Mouse (Mus musculus) gastrocnemius, adult 2 months (tissue): ENCODE measurements around the gene Rasgrf2. TPM values are rescaled to one million over a fixed set of nuclear protein-coding genes. Genes with fewer than 3 reads are reported as not detected.

ENCODE experiments used
- DNase-seq: peaks from one replicate; pipeline ENCODE4 v3.0.0; 2022
- H3K27ac ChIP-seq: fragments of 200-600 bp; 2 replicates; pipeline ENCODE4 v1.8.1; 2022; ENCODE audit warnings: mild to moderate bottlenecking
- H3K4me3 ChIP-seq: fragments of 200-600 bp; 2 replicates; pipeline ENCODE4 v1.8.1; 2022; ENCODE audit warnings: mild to moderate bottlenecking, moderate library complexity
- CTCF ChIP-seq: fragments of 200-600 bp; IDR thresholded peaks from 2 replicates; pipeline ENCODE4 v1.8.1; 2022; ENCODE audit warnings: antibody characterized with exemption, mild to moderate bottlenecking, moderate library complexity
- intact Hi-C: fragments of 180-260 bp; cut with DNase I; formaldehyde crosslinking; loops from one replicate; pipeline ENCODE4 v1.15.1; 2025
- total RNA-seq, 2 experiments: library from RNA; stranded (reverse); gene quantifications; 2 replicates each; pipeline ENCODE4 v1.2.3; 2021

Rasgrf2 gene
- total RNA-seq, 2 experiments from 2014 or later, result 5.0 to 6.2 TPM

GRCm38 (mm10) chr13:92098484-92098883 is 33.0 kb downstream of the Rasgrf2 start:
- no peak overlapping the region for H3K27ac ChIP-seq
- no peak for DNase-seq
- intact Hi-C loops, result no loop called here
- TF ChIP-seq CTCF, result no peak
- H3K4me3 ChIP-seq, result no peak overlapping the region

GRCm38 (mm10) chr13:92095131-92096090 is 36.0 kb downstream of the Rasgrf2 start:
- H3K4me3 ChIP-seq, result no peak overlapping the region
- H3K27ac ChIP-seq, result peak overlapping the region; percentile 73
- intact Hi-C loops, result no loop called here
- DNase-seq, result no peak
- TF ChIP-seq CTCF, result no peak

GRCm38 (mm10) chr13:92093712-92094290 is 37.7 kb downstream of the Rasgrf2 start:
- TF ChIP-seq CTCF, result no peak
- Histone ChIP-seq H3K4me3 (no peak overlapping the region), H3K27ac (peak overlapping the region; percentile 73)
- DNase-seq, result no peak
- intact Hi-C loops, result no loop called here

GRCm38 (mm10) chr13:92073111-92073510 is 58.3 kb downstream of the Rasgrf2 start:
- no peak for TF ChIP-seq CTCF
- no peak for DNase-seq
- intact Hi-C loops, result no loop called here
- Histone ChIP-seq H3K27ac (no peak overlapping the region), H3K4me3 (no peak overlapping the region)

- intact Hi-C loops, result no loop called here
- Histone ChIP-seq H3K4me3 (no peak overlapping the region), H3K27ac (no peak overlapping the region)
- DNase-seq, result no peak
- TF ChIP-seq CTCF, result no peak
Measured at GRCm38 (mm10) chr13:92068651-92069050, 62.8 kb downstream of the Rasgrf2 start.

- no peak for TF ChIP-seq CTCF
- Histone ChIP-seq H3K4me3 (no peak overlapping the region), H3K27ac (no peak overlapping the region)
- DNase-seq, result no peak
- intact Hi-C loops, result no loop called here
Measured at GRCm38 (mm10) chr13:92067831-92068230, 63.6 kb downstream of the Rasgrf2 start.

GRCm38 (mm10) chr13:92053748-92054147 is 77.7 kb downstream of the Rasgrf2 start:
- no peak for DNase-seq
- no peak overlapping the region for H3K27ac ChIP-seq
- intact Hi-C loops, result no loop called here
- no peak overlapping the region for H3K4me3 ChIP-seq
- TF ChIP-seq CTCF, result no peak

- Histone ChIP-seq H3K27ac (no peak overlapping the region), H3K4me3 (no peak overlapping the region)
- no peak for TF ChIP-seq CTCF
- intact Hi-C loops, result no loop called here
- DNase-seq, result no peak
Measured at GRCm38 (mm10) chr13:92053001-92053400, 78.5 kb downstream of the Rasgrf2 start.

- intact Hi-C loops, result no loop called here
- no peak overlapping the region for H3K4me3 ChIP-seq
- no peak for DNase-seq
- H3K27ac ChIP-seq, result no peak overlapping the region
- no peak for TF ChIP-seq CTCF
Measured at GRCm38 (mm10) chr13:92051216-92051615, 80.2 kb downstream of the Rasgrf2 start.

- Histone ChIP-seq H3K27ac (peak overlapping the region; percentile 38; the same call in 1 of the 2 replicates), H3K4me3 (no peak overlapping the region)
- intact Hi-C loops, result no loop called here
- no peak for DNase-seq
- TF ChIP-seq CTCF, result no peak
Measured at GRCm38 (mm10) chr13:92041584-92042563, 89.6 kb downstream of the Rasgrf2 start.

GRCm38 (mm10) chr13:92030364-92031057 is 100.9 kb downstream of the Rasgrf2 start:
- DNase-seq, result no peak
- Histone ChIP-seq H3K4me3 (no peak overlapping the region), H3K27ac (no peak overlapping the region)
- TF ChIP-seq CTCF, result no peak
- intact Hi-C loops, result no loop called here

GRCm38 (mm10) chr13:92029666-92030065 is 101.8 kb downstream of the Rasgrf2 start:
- intact Hi-C loops, result no loop called here
- TF ChIP-seq CTCF, result no peak
- Histone ChIP-seq H3K27ac (no peak overlapping the region), H3K4me3 (no peak overlapping the region)
- DNase-seq, result no peak
